Mouse (Mus musculus): ENCODE measurements around the gene Slc10a4. TPM values are rescaled to one million over a fixed set of nuclear protein-coding genes. Genes with fewer than 3 reads are reported as not detected.
"Not testable (repeated sequence)": the region's sequence is repeated elsewhere in the genome, so short reads cannot be mapped to it uniquely, and the experiment has no call there.

Gene Slc10a4
- polyA plus RNA-seq, 1 experiment from 2014 or later = 0.71 TPM

- peaks cover 14% of the 10 kb centered on the region for H3K27me3 ChIP-seq
- H3K27ac ChIP-seq; H3K36me3 ChIP-seq; H3K9me3 ChIP-seq (replicated peaks); H3K4me1 ChIP-seq (replicated peaks): not testable (repeated sequence)
- peak; percentile 50 for ATAC-seq (replicated peaks; ENCODE audit: insufficient number of reproducible peaks, insufficient read depth, low FRiP score, low read depth)
- 2% methylated on average over 61 of the region's 65 CpGs for WGBS
- peak overlapping the region; percentile 53 for H3K9ac ChIP-seq
- H3K4me2 ChIP-seq = peak overlapping the region; percentile 91
- peak overlapping the region; percentile 51 for H3K4me3 ChIP-seq
These were observed 7.1 kb downstream of the Slc10a4 start for GRCm38 (mm10) chr5:73013611-73014287.

GRCm38 (mm10) chr5:73014745-73015144, 8.1 kb downstream of the Slc10a4 start:
- no peaks in the 10 kb centered on the region for H3K36me3 ChIP-seq
- H3K9me3 ChIP-seq (replicated peaks) = no peaks in the 10 kb centered on the region
- no peak overlapping the region for H3K4me2 ChIP-seq
- H3K27ac ChIP-seq = no peak overlapping the region
- no peak overlapping the region for H3K9ac ChIP-seq
- no peak for ATAC-seq (replicated peaks; ENCODE audit: insufficient number of reproducible peaks, insufficient read depth, low FRiP score, low read depth)
- peaks cover 5% of the 10 kb centered on the region for H3K4me1 ChIP-seq (replicated peaks)
- WGBS = 53% methylated on average over 9 of the region's 9 CpGs
- H3K4me3 ChIP-seq = no peak overlapping the region
- peaks cover 14% of the 10 kb centered on the region for H3K27me3 ChIP-seq

- peaks cover 42% of the 10 kb centered on the region for H3K36me3 ChIP-seq
- H3K27ac ChIP-seq = no peak overlapping the region
- WGBS = 95% methylated on average over 13 of the region's 13 CpGs
- no peaks in the 10 kb centered on the region for H3K9me3 ChIP-seq (replicated peaks)
- ATAC-seq (replicated peaks; ENCODE audit: insufficient number of reproducible peaks, insufficient read depth, low FRiP score, low read depth) = no peak
- no peak overlapping the region for H3K4me2 ChIP-seq
- H3K27me3 ChIP-seq = no peaks in the 10 kb centered on the region
- H3K4me3 ChIP-seq = no peak overlapping the region
- peaks cover 4% of the 10 kb centered on the region for H3K4me1 ChIP-seq (replicated peaks)
- no peak overlapping the region for H3K9ac ChIP-seq
These were observed 17.1 kb downstream of the Slc10a4 start for GRCm38 (mm10) chr5:73023801-73024200.

- Histone ChIP-seq H3K4me2 (no peak overlapping the region), H3K9ac (no peak overlapping the region), H3K36me3 (peaks cover 73% of the 10 kb centered on the region), H3K27me3 (no peaks in the 10 kb centered on the region), H3K9me3 (replicated peaks) (no peaks in the 10 kb centered on the region), H3K4me1 (replicated peaks) (peaks cover 8% of the 10 kb centered on the region), H3K4me3 (no peak overlapping the region), H3K27ac (no peak overlapping the region)
- WGBS = 37% methylated on average over 13 of the region's 13 CpGs
- peak; percentile 77; the same call in 1 of the 2 replicates for ATAC-seq (replicated peaks; ENCODE audit: insufficient number of reproducible peaks, insufficient read depth, low FRiP score, low read depth)
These were observed 22.0 kb downstream of the Slc10a4 start for GRCm38 (mm10) chr5:73028646-73029045.

GRCm38 (mm10) chr5:73032481-73032880, 25.8 kb downstream of the Slc10a4 start:
- no peaks in the 10 kb centered on the region for H3K27me3 ChIP-seq
- peaks cover 8% of the 10 kb centered on the region for H3K4me1 ChIP-seq (replicated peaks)
- no peak overlapping the region for H3K9ac ChIP-seq
- peaks cover 73% of the 10 kb centered on the region for H3K36me3 ChIP-seq
- H3K27ac ChIP-seq = no peak overlapping the region
- 86% methylated on average over 11 of the region's 11 CpGs for WGBS
- H3K4me2 ChIP-seq = no peak overlapping the region
- no peak overlapping the region for H3K4me3 ChIP-seq
- no peaks in the 10 kb centered on the region for H3K9me3 ChIP-seq (replicated peaks)
- no peak for ATAC-seq (replicated peaks; ENCODE audit: insufficient number of reproducible peaks, insufficient read depth, low FRiP score, low read depth)

GRCm38 (mm10) chr5:73044055-73044454, 37.4 kb downstream of the Slc10a4 start:
- Histone ChIP-seq H3K27ac (no peak overlapping the region), H3K27me3 (no peaks in the 10 kb centered on the region), H3K9ac (no peak overlapping the region), H3K4me1 (replicated peaks) (no peaks in the 10 kb centered on the region), H3K4me2 (no peak overlapping the region), H3K9me3 (replicated peaks) (no peaks in the 10 kb centered on the region), H3K36me3 (peaks cover 60% of the 10 kb centered on the region), H3K4me3 (no peak overlapping the region)
- no peak for ATAC-seq (replicated peaks; ENCODE audit: insufficient number of reproducible peaks, insufficient read depth, low FRiP score, low read depth)
- WGBS = 99% methylated on average over 2 of the region's 2 CpGs

GRCm38 (mm10) chr5:73047651-73048245, 41.1 kb downstream of the Slc10a4 start:
- Histone ChIP-seq H3K4me2 (no peak overlapping the region), H3K4me1 (replicated peaks) (no peaks in the 10 kb centered on the region), H3K36me3 (peaks cover 87% of the 10 kb centered on the region), H3K9me3 (replicated peaks) (no peaks in the 10 kb centered on the region), H3K27me3 (no peaks in the 10 kb centered on the region), H3K27ac (no peak overlapping the region), H3K4me3 (no peak overlapping the region), H3K9ac (no peak overlapping the region)
- ATAC-seq (replicated peaks; ENCODE audit: insufficient number of reproducible peaks, insufficient read depth, low FRiP score, low read depth) = no peak
- WGBS = 67% methylated on average over 7 of the region's 7 CpGs

GRCm38 (mm10) chr5:73053933-73054332, 47.2 kb downstream of the Slc10a4 start:
- H3K36me3 ChIP-seq = peaks cover 84% of the 10 kb centered on the region
- no peaks in the 10 kb centered on the region for H3K4me1 ChIP-seq (replicated peaks)
- no peak overlapping the region for H3K4me2 ChIP-seq
- H3K9ac ChIP-seq = no peak overlapping the region
- no peaks in the 10 kb centered on the region for H3K27me3 ChIP-seq
- 95% methylated on average over 8 of the region's 8 CpGs for WGBS
- H3K4me3 ChIP-seq = no peak overlapping the region
- H3K9me3 ChIP-seq (replicated peaks) = no peaks in the 10 kb centered on the region
- no peak overlapping the region for H3K27ac ChIP-seq
- no peak for ATAC-seq (replicated peaks; ENCODE audit: insufficient number of reproducible peaks, insufficient read depth, low FRiP score, low read depth)

- peaks cover 59% of the 10 kb centered on the region for H3K36me3 ChIP-seq
- ATAC-seq (replicated peaks; ENCODE audit: insufficient number of reproducible peaks, insufficient read depth, low FRiP score, low read depth) = no peak
These were observed 49.8 kb downstream of the Slc10a4 start for GRCm38 (mm10) chr5:73056457-73056856.

GRCm38 (mm10) chr5:73056937-73057336, 50.3 kb downstream of the Slc10a4 start:
- Histone ChIP-seq H3K27ac (no peak overlapping the region), H3K4me2 (no peak overlapping the region), H3K4me1 (replicated peaks) (no peaks in the 10 kb centered on the region), H3K9me3 (replicated peaks) (no peaks in the 10 kb centered on the region), H3K4me3 (no peak overlapping the region), H3K36me3 (peaks cover 55% of the 10 kb centered on the region), H3K9ac (no peak overlapping the region), H3K27me3 (no peaks in the 10 kb centered on the region)
- no peak for ATAC-seq (replicated peaks; ENCODE audit: insufficient number of reproducible peaks, insufficient read depth, low FRiP score, low read depth)
- 85% methylated on average over 5 of the region's 5 CpGs for WGBS

More at GRCm38 (mm10) chr5:73056457-73056856, 49.8 kb downstream of the Slc10a4 start:
- Histone ChIP-seq H3K9me3 (replicated peaks) (no peaks in the 10 kb centered on the region), H3K4me3 (no peak overlapping the region), H3K4me2 (no peak overlapping the region), H3K9ac (no peak overlapping the region), H3K27ac (no peak overlapping the region), H3K27me3 (no peaks in the 10 kb centered on the region), H3K4me1 (replicated peaks) (no peaks in the 10 kb centered on the region)
- WGBS = 87% methylated on average over 6 of the region's 6 CpGs

- H3K4me2 ChIP-seq = no peak overlapping the region
- no peak overlapping the region for H3K9ac ChIP-seq
- ATAC-seq (replicated peaks; ENCODE audit: insufficient number of reproducible peaks, insufficient read depth, low FRiP score, low read depth) = no peak
- no peaks in the 10 kb centered on the region for H3K27me3 ChIP-seq
- WGBS = 86% methylated on average over 11 of the region's 11 CpGs
- no peak overlapping the region for H3K27ac ChIP-seq
- peaks cover 36% of the 10 kb centered on the region for H3K36me3 ChIP-seq
- no peaks in the 10 kb centered on the region for H3K9me3 ChIP-seq (replicated peaks)
- no peaks in the 10 kb centered on the region for H3K4me1 ChIP-seq (replicated peaks)
- H3K4me3 ChIP-seq = no peak overlapping the region
These were observed 54.9 kb downstream of the Slc10a4 start for GRCm38 (mm10) chr5:73061506-73062155.
